Mouse (Mus musculus): Measurements from ENCODE around the gene Snx29. TPM values are rescaled to one million over a fixed set of nuclear protein-coding genes. Genes with fewer than 3 reads are reported as not detected.
A peak's percentile ranks its signal among the peaks of the same experiment; 100 is the strongest.

The Snx29 gene
- polyA plus RNA-seq, 1 experiment = 8.4 TPM

GRCm38 (mm10) chr16:11691487-11692200 is 368.9 kb downstream of the Snx29 start:
- peak; percentile 33 to 35 for DNase-seq
- WGBS = 59% methylated on average over 9 of the region's 9 CpGs
- no peak overlapping the region for H3K27ac ChIP-seq (ENCODE audit: insufficient read depth, low read length)

GRCm38 (mm10) chr16:11692744-11693143 is 370.0 kb downstream of the Snx29 start:
- TF ChIP-seq CTCF (IDR thresholded peaks at IDR 0.05; ENCODE audit: borderline replicate concordance, insufficient read depth, low read depth, low read length) (no peak), POLR2A (IDR thresholded peaks at IDR 0.05; ENCODE audit: borderline replicate concordance, insufficient read depth, low read length) (no peak)
- no peak for DNase-seq
- Histone ChIP-seq H3K27ac (ENCODE audit: insufficient read depth, low read length) (no peak overlapping the region), H3K27me3 (ENCODE audit: control insufficient read depth, insufficient read depth, low read length) (no peaks in the 10 kb centered on the region), H3K4me1 (ENCODE audit: control insufficient read depth, insufficient read depth, low read length) (peaks cover 19% of the 10 kb centered on the region), H3K4me3 (replicated peaks; ENCODE audit: insufficient read depth, low read depth, low read length) (no peak overlapping the region)
- 98% methylated on average over 5 of the region's 5 CpGs for WGBS

More at GRCm38 (mm10) chr16:11691487-11692200, 368.9 kb downstream of the Snx29 start:
- 0 out of 2 replicates have a peak, but pooled peaks have one; percentile 24 for TF ChIP-seq CTCF (IDR thresholded peaks at IDR 0.05; ENCODE audit: borderline replicate concordance, insufficient read depth, low read depth, low read length)
- no peak for TF ChIP-seq POLR2A (IDR thresholded peaks at IDR 0.05; ENCODE audit: borderline replicate concordance, insufficient read depth, low read length)
- H3K4me3 ChIP-seq (replicated peaks; ENCODE audit: insufficient read depth, low read depth, low read length) = no peak overlapping the region
- no peaks in the 10 kb centered on the region for H3K27me3 ChIP-seq (ENCODE audit: control insufficient read depth, insufficient read depth, low read length)
- H3K4me1 ChIP-seq (ENCODE audit: control insufficient read depth, insufficient read depth, low read length) = peaks cover 19% of the 10 kb centered on the region

- Histone ChIP-seq H3K27ac (ENCODE audit: insufficient read depth, low read length) (no peak overlapping the region), H3K4me1 (ENCODE audit: control insufficient read depth, insufficient read depth, low read length) (peaks cover 23% of the 10 kb centered on the region), H3K27me3 (ENCODE audit: control insufficient read depth, insufficient read depth, low read length) (no peaks in the 10 kb centered on the region), H3K4me3 (replicated peaks; ENCODE audit: insufficient read depth, low read depth, low read length) (no peak overlapping the region)
- TF ChIP-seq CTCF (IDR thresholded peaks at IDR 0.05; ENCODE audit: borderline replicate concordance, insufficient read depth, low read depth, low read length) = no peak
- no peak for TF ChIP-seq POLR2A (IDR thresholded peaks at IDR 0.05; ENCODE audit: borderline replicate concordance, insufficient read depth, low read length)
- 95% methylated on average over 4 of the region's 4 CpGs for WGBS
- no peak for DNase-seq
Measured at GRCm38 (mm10) chr16:11694386-11694785, 371.7 kb downstream of the Snx29 start.

- H3K27ac ChIP-seq (ENCODE audit: insufficient read depth, low read length) = no peak overlapping the region
- H3K4me1 ChIP-seq (ENCODE audit: control insufficient read depth, insufficient read depth, low read length) = peaks cover 8% of the 10 kb centered on the region
- 91% methylated on average over 3 of the region's 3 CpGs for WGBS
- TF ChIP-seq CTCF (IDR thresholded peaks at IDR 0.05; ENCODE audit: borderline replicate concordance, insufficient read depth, low read depth, low read length) = no peak
- TF ChIP-seq POLR2A (IDR thresholded peaks at IDR 0.05; ENCODE audit: borderline replicate concordance, insufficient read depth, low read length) = no peak
- H3K4me3 ChIP-seq (replicated peaks; ENCODE audit: insufficient read depth, low read depth, low read length) = no peak overlapping the region
- no peaks in the 10 kb centered on the region for H3K27me3 ChIP-seq (ENCODE audit: control insufficient read depth, insufficient read depth, low read length)
- no peak for DNase-seq
Measured at GRCm38 (mm10) chr16:11696767-11697166, 374.1 kb downstream of the Snx29 start.

GRCm38 (mm10) chr16:11697710-11698357 is 375.1 kb downstream of the Snx29 start:
- TF ChIP-seq CTCF (IDR thresholded peaks at IDR 0.05; ENCODE audit: borderline replicate concordance, insufficient read depth, low read depth, low read length) (peak; percentile 92), POLR2A (IDR thresholded peaks at IDR 0.05; ENCODE audit: borderline replicate concordance, insufficient read depth, low read length) (no peak)
- WGBS = 36% methylated on average over 8 of the region's 8 CpGs
- Histone ChIP-seq H3K4me1 (ENCODE audit: control insufficient read depth, insufficient read depth, low read length) (peaks cover 4% of the 10 kb centered on the region; the same call in 1 of the 2 replicates), H3K4me3 (replicated peaks; ENCODE audit: insufficient read depth, low read depth, low read length) (no peak overlapping the region), H3K27me3 (ENCODE audit: control insufficient read depth, insufficient read depth, low read length) (no peaks in the 10 kb centered on the region), H3K27ac (ENCODE audit: insufficient read depth, low read length) (no peak overlapping the region)
- DNase-seq = peak; percentile 53 to 57

- Histone ChIP-seq H3K27me3 (ENCODE audit: control insufficient read depth, insufficient read depth, low read length) (no peaks in the 10 kb centered on the region), H3K4me3 (replicated peaks; ENCODE audit: insufficient read depth, low read depth, low read length) (no peak overlapping the region), H3K27ac (ENCODE audit: insufficient read depth, low read length) (no peak overlapping the region), H3K4me1 (ENCODE audit: control insufficient read depth, insufficient read depth, low read length) (peaks cover 22% of the 10 kb centered on the region)
- no peak for DNase-seq
- WGBS = 100% methylated on average over 1 of the region's 1 CpGs
- TF ChIP-seq POLR2A (IDR thresholded peaks at IDR 0.05; ENCODE audit: borderline replicate concordance, insufficient read depth, low read length) (no peak), CTCF (IDR thresholded peaks at IDR 0.05; ENCODE audit: borderline replicate concordance, insufficient read depth, low read depth, low read length) (no peak)
Measured at GRCm38 (mm10) chr16:11701579-11701978, 378.9 kb downstream of the Snx29 start.

- no peak for DNase-seq
- 45% methylated on average over 5 of the region's 5 CpGs for WGBS
- Histone ChIP-seq H3K27ac (ENCODE audit: insufficient read depth, low read length) (no peak overlapping the region), H3K4me1 (ENCODE audit: control insufficient read depth, insufficient read depth, low read length) (peaks cover 18% of the 10 kb centered on the region), H3K4me3 (replicated peaks; ENCODE audit: insufficient read depth, low read depth, low read length) (no peak overlapping the region), H3K27me3 (ENCODE audit: control insufficient read depth, insufficient read depth, low read length) (no peaks in the 10 kb centered on the region)
- no peak for TF ChIP-seq POLR2A (IDR thresholded peaks at IDR 0.05; ENCODE audit: borderline replicate concordance, insufficient read depth, low read length)
- no peak for TF ChIP-seq CTCF (IDR thresholded peaks at IDR 0.05; ENCODE audit: borderline replicate concordance, insufficient read depth, low read depth, low read length)
Measured at GRCm38 (mm10) chr16:11704096-11704495, 381.4 kb downstream of the Snx29 start.

- peaks cover 20% of the 10 kb centered on the region for H3K4me1 ChIP-seq (ENCODE audit: control insufficient read depth, insufficient read depth, low read length)
- H3K4me3 ChIP-seq (replicated peaks; ENCODE audit: insufficient read depth, low read depth, low read length) = no peak overlapping the region
- TF ChIP-seq CTCF (IDR thresholded peaks at IDR 0.05; ENCODE audit: borderline replicate concordance, insufficient read depth, low read depth, low read length) (no peak), POLR2A (IDR thresholded peaks at IDR 0.05; ENCODE audit: borderline replicate concordance, insufficient read depth, low read length) (no peak)
- 5% methylated on average over 4 of the region's 4 CpGs for WGBS
- H3K27me3 ChIP-seq (ENCODE audit: control insufficient read depth, insufficient read depth, low read length) = no peaks in the 10 kb centered on the region
- H3K27ac ChIP-seq (ENCODE audit: insufficient read depth, low read length) = peak overlapping the region; percentile 51; the same call in 1 of the 2 replicates
- DNase-seq = peak; percentile 64 to 76
Measured at GRCm38 (mm10) chr16:11705456-11705855, 382.7 kb downstream of the Snx29 start.
